Mouse (Mus musculus) right cerebral cortex, postnatal 4 days (tissue): Measurements from ENCODE around the gene Mrps17.

Experiments
- DNase-seq: peaks from one replicate; pipeline ENCODE4 v3.0.0-alpha.2; 2022

Mrps17 gene

DNA sequence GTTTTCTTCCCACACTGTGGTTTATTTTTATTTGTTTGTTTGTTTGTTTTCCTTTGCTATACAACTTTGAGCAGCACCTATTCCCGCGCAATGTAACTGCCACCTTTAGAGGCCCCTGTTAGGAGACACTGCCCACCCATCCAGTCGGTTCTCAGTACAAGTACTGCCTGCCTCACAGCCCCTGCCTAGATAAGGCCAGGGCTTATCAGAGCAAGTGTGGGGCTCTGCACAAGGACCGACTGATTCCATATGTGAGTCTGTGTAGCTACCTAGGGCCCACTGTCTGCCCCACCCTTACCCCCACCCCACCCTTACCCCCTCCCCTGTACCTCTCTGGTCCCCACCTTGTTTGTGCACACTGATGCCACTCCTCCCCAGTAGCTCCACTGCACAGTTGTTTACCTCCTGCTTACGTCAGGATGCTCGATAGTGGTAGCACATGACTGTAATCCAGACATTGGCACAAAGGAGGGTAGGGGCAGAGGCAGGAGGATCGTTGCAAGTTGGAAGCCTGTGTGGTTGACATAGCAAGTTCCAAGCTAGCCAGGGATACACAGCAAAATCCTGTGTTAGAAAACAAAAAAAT lies 27.7 kb downstream of the Mrps17 start:
- DNase-seq: no peak

DNA sequence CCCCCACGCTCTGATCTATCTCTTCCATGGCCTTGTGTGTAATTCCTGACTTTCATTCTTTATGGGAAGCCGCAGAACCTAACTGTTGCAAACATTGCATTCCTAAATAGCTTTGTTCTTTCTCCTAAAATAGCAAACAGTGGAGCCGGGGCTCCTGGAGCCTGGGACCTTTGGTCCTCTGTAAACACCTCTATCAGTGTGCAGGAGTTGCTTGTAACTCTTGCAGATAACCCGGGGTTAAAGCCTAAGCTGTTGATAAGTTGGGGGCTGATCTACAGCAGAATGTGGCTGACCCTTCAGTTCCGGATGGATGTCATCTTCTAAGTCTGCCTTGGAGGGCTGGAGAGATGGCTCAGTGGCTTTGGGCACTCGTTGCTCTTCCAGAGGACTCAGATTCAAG lies 28.8 kb downstream of the Mrps17 start:
- DNase-seq: no peak

DNA sequence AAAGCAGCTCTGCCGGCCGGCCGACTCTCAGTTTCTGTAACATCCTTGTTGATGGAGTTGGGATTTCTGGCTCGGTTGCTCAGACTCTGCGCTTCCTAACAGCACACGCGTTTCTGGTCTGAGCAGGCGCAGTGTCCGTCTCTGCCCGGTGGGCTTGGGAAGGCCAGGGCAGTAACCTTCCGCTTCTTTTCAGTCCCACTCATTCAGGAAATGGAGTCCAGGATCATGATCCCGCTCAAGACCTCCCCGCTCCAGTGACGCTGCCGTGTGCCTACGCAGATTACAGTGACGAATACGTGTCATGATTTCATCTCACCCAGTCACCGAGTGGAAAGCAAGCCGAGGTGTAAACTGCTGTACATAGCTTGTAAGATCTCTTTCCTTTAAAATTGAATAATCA lies 41.6 kb downstream of the Mrps17 start:
- DNase-seq: no peak

DNA sequence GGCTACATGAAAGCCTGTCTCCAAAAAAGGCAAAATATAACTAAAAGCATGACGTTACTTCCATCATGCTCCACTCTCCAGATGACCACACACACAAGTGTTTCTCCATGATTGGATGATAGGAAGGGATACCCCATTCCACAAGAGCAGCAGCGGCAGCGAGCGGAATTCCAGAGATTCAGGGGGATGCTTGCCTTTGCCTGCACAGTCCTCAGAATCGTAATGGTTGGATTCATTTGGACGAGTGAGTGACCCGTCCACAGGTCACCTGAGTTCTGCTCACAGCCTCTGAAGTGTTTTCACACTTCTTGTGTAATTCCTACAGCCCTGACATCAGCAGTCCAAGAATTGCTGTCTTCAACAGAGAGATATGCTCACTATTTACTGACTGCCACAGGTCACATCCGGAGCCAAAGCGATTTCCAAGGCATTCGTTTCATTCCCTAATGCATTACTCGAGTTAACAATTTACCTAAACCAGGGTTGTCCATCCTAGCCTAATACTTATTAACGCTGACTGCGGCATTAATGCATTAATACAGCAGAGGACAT lies 44.7 kb downstream of the Mrps17 start:
- no peak for DNase-seq

DNA sequence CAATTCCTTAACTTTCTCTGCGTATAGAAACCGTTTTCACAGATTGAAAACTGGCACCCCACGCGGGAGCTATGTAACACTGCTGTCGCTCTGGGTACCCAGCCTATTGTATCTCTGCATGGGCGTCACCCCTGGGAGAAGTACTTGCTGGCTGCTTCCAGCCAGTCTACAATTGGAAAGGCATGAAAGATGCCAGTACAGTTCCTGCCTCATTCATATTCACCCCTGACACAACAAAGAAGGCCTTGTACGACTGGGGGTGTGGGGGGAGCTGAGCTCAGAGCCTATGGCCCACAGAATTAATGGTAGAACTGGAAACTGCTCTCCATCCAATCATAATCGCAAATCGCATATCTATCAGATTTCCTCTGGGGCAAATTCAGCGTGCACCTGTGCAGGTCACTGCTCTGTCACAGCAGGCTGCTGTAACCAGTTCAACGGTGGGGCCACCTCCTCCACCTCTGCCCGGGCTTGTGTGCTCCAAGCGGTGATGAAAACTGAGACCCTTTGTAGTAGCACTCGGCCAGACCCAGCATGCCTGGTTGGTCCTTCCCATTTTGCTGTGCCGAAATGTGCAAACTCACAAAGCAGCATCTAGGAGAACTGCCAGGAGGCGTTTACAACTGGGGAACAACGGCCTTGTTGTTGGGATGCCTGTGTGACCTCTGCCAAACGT lies 46.7 kb downstream of the Mrps17 start:
- DNase-seq: peak; percentile 33

DNA sequence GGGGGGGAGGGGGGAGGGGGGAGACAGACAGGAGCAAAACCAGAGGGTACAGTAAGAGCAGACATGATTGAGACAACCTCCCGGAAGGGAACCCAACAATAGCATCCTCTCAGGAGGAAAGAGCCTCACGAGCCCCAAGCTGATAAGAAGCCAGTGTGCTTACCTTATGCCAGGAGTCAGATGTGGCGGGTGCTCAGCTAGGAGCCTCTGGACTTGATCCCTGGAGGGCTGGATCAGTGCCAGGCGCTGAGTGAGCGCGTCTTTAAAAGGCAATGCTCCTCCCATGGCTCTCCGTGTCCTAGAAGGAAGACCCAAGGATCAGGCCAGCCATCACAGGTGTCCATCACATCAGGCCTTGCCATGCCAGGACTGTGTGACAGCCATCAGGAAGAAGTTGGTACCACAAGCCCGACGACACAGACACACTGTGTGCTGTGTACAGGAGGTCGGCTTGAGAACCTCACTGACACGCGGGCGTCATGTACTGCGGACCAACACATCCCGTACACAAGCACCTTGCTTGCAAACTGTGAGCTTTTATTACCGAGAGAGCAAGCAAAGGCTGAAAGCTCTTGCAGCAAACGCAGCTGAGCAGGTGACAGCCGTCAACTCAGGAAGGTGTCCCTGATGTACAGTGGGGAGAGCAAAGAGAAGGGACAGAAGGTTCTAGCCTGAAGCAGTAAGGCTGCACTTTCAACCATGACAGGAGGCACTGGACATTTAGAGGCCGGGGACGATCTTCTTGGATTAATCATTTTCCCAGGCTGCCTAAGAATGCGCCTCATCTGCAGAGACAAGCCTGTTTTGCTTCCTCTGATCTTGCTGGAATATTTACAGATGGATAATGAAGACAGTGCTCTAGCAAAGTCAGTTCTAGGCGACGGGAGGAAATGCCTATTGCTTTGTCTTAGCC lies 55.4 kb downstream of the Mrps17 start:
- no peak for DNase-seq
